Mouse (Mus musculus) lung, postnatal 4 days (tissue): Measurements from ENCODE around the gene Phc1.
A peak's percentile ranks its signal among the peaks of the same experiment; 100 is the strongest.
"Not testable (repeated sequence)": the region's sequence is repeated elsewhere in the genome, so short reads cannot be mapped to it uniquely, and the experiment has no call there.

Experiments used
- DNase-seq, 2 experiments: peaks; one replicate each; pipeline ENCODE4 v3.0.0; 2021

Phc1 gene

GRCm38 (mm10) chr6:122340349-122341000 is at the start of gene Phc1:
Gene Phc1, minus strand, starts transcription at chr6:122340561.
- peak in 1 of 2 experiments; percentile 29 for DNase-seq

GRCm38 (mm10) chr6:122389986-122390385 is 49.6 kb upstream of the Phc1 start:
- not testable (repeated sequence) for DNase-seq

DNA sequence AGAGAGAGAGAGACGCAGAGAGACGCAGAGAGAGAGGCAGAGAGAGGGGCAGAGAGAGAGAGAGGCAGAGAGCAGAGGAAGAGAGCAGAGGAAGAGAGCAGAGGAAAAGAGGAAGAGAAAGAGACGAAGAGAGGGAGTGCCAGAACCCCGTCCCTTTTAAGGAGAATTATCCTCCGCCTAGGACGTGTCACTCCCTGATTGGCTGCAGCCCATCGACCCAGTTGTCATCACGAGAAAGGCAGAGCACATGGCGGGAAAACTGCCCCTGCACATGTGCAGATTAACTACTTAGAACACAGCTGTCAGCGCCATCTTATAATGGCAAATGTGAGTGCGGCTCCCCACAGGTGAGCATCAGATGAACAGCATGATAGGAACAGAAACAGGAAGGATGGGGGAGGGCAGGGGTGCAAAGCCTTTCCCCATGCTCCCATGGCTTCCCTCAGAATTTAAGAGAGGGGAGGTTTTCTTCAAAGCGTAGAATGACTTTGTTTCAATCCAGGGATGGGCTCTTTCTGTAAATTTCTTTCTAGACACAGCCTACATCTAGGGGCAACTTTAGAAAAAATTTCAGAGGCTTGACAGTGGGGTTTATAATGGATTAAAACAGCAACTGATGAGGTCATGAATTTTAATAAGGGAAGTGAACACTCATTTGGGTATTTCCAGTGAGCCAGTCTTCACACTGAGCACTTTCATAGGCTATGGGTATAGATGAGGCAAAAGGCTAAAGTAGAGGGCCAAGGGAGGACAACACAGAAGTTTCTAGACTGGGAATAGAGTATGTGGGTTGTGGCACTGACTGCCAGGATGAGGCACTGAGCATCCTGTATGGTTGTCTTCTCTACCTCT is 47.0 kb upstream of the Phc1 start:
- DNase-seq, result not testable (repeated sequence)

DNA sequence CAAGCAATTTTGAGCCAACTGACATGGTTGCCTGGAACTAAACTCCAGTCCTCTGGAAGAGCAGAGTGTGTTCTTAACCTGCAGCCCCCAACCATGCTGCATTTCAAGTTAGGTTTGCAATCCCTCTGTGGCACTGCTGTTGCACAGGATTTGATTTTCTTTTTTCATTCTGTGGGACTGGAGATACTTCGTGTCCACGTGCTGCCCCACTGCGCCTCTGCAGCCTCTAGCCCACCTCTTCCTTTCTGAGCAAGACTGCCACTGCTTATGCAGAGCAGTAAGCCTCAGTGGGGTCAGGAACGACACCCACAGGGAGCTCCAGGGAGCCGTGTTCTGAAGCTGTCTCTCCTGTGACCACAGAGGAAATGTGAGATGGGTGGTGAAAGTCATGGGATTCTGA is 45.4 kb upstream of the Phc1 start:
- no peak for DNase-seq

GRCm38 (mm10) chr6:122384886-122385285 is 44.5 kb upstream of the Phc1 start:
- no peak for DNase-seq

- no peak for DNase-seq
Observed at GRCm38 (mm10) chr6:122383211-122383610, 42.9 kb upstream of the Phc1 start.

GRCm38 (mm10) chr6:122382046-122382445 is 41.7 kb upstream of the Phc1 start:
- no peak for DNase-seq

GRCm38 (mm10) chr6:122368245-122368644 is 27.9 kb upstream of the Phc1 start:
- DNase-seq, result no peak

- DNase-seq, result no peak
Observed at GRCm38 (mm10) chr6:122366976-122367375, 26.6 kb upstream of the Phc1 start.

DNA sequence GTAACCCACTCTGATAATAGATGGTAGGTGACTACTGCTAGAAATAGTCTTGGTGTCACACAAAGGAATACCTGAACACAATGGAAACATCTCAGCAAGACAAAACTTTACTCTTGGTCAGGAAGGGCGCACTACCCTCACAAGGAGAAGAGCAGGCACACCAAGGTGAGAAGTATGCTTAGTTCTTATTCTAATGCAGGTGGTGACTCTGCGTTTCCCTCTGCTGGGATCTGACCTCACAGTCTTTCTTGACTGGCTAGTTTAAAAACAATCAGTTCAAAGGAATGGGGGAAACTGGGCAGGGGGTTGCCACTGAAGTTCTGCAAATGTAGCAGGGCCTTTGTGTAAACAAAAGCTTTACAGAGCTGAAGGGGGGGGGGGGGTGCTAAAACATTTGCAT is 25.9 kb upstream of the Phc1 start:
- no peak for DNase-seq

DNA sequence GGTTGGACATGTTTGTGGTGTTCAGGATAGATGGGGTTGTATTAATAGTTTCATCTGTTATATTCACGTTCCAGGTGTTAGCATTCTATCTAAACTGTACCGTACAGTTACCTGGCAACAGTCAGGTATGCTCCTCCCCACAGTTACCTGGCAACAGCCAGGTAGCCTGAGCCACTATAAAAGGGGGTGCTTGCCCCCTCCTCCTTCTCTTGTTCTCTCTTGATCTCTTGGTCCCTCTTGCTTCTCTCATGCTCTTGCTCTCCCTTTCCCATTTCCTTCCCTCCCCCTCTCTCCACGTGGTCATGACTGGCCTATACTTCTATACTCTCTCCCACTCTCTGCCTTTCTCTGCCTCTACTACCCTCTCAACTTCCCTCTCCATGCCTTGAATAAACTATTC is 25.3 kb upstream of the Phc1 start:
- DNase-seq, result no peak

GRCm38 (mm10) chr6:122357089-122357488 is 16.7 kb upstream of the Phc1 start:
- no peak for DNase-seq

DNA sequence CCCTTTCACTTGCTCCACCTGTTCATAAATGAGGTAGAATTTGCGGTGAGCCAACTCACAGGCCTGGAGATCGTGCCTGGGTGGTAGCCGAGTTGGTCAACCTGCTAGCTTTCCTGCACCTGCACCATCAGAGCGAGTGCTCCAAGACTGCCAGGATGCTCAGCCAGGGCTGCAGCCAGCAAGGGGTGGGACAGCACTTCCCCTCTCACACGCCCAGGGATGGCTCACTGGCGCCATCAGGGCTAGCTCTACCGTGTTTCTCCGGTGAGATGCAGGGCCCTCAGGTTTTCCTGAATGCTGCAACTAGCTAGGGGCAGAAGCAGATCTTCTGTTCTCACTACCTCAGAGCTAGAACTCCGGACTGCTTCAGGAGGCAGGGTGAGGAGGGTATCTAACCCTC is 15.5 kb upstream of the Phc1 start:
- DNase-seq, result no peak

GRCm38 (mm10) chr6:122347326-122347725 is 7.0 kb upstream of the Phc1 start:
- not testable (repeated sequence) for DNase-seq

DNA sequence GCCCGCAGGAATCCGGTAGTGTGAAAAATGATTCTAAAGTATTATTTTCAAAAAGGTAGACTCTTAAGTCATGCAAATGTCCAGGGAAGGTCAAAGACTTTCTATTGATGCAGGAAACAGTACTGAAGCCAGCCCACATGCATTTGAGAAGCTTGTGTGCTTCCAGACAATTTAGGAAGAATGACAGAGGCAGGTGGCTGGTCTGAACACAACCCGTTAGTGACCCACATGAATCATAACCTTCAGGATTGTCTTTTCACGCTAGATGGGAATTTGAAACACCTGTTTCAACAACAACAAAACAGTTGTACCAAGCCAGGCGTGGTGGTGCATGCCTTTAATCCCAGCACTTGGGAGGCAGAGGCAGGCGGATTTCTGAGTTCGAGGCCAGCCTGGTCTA is 6.0 kb upstream of the Phc1 start:
- DNase-seq, result no peak

GRCm38 (mm10) chr6:122345731-122346130 is 5.4 kb upstream of the Phc1 start:
- no peak for DNase-seq

DNA sequence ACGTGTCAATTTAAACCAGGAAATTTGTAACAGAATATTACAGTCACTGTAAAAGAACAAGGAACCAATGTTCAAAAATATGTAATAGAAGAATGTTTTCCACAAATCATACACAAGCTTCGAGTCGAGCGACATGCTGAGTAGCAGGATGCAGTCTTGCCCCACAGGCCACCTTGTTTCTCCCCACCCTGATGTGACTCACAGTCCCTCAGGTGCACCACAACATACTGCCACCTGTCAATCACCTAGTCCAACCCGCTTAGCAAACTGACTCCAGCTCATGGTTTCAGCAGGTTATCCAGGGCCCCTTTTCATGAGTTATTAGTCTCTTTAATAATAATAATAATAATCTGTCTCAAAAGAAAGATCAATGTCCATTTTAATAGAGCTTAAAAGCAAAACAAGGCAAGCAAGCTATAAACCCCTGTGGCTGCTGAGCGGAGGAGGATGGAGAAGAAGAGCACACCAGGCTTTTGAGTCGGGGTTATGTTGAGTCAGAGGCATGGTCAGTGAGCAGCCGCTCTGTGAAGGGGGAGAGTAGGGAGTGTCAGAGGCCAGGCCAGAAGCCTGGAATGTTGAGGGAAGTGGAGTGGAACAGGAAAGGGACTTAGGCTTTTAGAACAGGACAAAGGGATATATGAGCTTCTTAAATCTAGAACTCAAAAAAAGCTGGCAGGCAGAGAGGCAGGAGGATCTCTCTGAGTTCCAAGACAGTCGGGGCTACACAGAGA is 4.2 kb upstream of the Phc1 start:
- no peak for DNase-seq

- no peak for DNase-seq
Observed at GRCm38 (mm10) chr6:122343719-122344118, 3.4 kb upstream of the Phc1 start.

DNA sequence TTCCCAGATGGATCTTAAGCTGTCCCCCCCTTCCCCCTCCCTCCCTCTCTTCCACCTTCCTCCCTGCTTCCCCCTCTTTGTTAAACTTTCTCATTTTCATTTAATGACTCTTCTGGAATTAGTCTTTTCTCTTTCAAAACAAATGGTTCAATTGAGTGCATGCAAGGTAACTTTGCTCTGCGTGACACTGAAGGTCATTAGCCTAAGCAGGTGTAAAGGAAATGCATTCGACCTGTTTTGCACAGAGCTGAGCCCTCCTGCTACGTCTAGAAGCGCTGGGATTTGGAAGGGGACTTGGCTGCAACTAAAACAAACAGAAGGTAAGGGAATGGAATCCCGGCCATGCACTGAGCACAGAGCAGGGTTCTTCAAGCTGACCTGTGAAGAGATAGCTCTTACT is 1.8 kb upstream of the Phc1 start:
- DNase-seq, result no peak

DNA sequence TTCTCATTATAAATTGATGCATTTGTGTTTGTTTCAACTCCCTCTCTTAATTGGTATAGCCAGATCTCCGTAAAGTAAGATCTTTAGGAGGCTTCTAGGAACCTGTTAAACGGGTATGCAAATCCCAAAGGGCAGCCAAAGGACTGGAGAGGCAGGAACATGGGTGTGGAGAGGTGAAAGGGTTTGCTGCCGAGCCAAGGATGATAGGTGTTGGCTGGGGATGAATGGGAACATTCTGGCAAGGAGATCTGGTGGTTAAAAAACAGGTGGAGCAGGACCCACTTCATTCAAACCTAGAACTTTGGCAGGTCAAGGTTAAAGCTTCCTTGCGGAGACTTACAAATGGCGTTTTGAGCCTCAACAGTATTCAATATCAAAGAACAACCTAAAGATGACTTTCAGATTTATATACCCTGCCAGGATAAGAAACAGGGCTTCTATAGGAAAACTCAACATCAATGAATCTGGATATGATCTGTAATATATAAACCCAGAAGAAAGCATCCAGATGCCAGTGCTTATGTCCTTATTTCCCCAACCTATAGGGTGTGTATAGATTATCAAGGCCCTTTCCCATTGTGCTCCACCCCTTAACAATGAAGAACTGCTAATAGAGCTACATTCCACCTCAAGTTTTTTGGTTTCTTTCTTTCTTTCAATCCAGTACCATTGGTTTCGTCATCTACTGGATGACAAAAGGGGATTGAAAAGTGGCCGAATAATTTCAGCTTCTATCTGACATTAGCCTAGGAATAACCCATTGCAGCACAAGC is 863 bp upstream of the Phc1 start:
- DNase-seq, result peak in 1 of 2 experiments; percentile 34

DNA sequence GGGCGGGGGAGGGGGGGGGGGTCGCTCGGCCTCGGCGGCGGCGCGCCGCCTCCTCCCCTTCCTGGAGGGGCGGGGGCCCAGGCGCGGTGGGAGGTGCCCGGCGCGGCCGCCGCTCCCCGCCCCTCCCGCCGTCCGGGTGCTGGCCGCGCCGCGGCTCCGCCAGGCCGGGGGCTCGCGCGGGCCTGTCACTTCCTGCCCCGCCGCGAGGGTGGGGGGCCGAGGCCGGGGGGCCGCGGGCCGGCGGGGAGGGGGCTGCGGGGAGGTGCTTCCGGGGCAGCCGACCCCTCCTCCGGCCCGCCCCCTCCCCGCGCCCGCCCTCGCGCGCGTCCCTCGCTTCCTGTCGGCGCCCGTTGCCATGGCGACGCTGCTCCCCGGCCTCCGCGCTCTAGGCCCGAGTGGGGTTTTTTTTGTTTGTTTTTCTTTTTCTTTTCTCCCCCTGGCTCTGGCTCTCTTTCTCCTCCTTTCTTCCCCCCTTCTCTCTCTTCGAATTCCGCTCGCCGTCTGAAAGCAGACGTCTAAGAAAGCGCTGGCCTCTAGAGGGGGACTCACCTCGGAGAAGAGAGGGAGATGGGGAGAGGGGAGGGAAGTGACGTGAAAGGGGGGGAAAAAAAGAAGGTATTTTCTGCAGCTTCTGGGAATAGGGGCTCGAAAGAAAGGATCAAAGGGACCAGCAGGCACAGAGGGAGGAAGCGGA is 566 bp downstream of the Phc1 start:
- peak; percentile 88 to 93 for DNase-seq

DNA sequence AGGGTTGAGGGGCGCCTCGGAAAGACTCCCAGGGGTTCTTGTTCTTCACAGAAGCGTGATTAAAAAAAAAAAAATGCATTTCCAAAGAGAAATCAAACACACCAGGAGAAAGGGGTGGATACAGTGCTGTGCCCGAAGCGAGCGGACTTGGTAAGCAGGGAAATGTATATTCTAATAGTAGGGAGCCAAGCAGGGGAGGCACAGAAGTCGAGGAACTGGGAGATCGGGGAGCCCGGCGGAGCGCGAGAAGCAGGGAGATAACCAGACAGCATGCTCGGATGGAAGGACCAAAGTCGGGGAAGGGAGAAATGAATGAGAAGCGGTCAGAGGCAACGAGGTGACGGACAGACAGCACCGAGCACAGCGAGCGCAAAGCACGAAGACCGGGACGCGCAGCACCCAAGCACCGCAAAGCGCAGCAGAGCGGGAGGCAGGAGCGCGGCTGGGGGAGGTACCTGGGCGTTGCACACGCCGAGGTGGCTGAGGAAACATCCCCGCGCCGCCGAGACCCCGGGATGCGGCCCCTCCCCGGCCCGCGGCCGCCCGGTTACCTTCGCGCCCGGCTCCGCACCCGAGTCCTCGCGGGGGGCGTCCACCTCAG is 1.2 kb downstream of the Phc1 start:
- DNase-seq, result peak; percentile 72 to 75
